Mouse (Mus musculus) embryonic fibroblast, embryonic 13.5 days (primary cell): Measurements from ENCODE around the gene Rufy1.

Experiments
- CTCF ChIP-seq: IDR thresholded peaks from 2 replicates; pipeline ENCODE4 v1.5.1; 2011; ENCODE audit warnings: mild to moderate bottlenecking, control low read depth, low read length, moderate library complexity, borderline replicate concordance; ENCODE audit not compliant: insufficient read depth
- POLR2A ChIP-seq: IDR thresholded peaks from 2 replicates; pipeline ENCODE4 v1.6.1; 2011; ENCODE audit warnings: low read depth, mild to moderate bottlenecking, control low read depth, low read length, moderate library complexity

DNA sequence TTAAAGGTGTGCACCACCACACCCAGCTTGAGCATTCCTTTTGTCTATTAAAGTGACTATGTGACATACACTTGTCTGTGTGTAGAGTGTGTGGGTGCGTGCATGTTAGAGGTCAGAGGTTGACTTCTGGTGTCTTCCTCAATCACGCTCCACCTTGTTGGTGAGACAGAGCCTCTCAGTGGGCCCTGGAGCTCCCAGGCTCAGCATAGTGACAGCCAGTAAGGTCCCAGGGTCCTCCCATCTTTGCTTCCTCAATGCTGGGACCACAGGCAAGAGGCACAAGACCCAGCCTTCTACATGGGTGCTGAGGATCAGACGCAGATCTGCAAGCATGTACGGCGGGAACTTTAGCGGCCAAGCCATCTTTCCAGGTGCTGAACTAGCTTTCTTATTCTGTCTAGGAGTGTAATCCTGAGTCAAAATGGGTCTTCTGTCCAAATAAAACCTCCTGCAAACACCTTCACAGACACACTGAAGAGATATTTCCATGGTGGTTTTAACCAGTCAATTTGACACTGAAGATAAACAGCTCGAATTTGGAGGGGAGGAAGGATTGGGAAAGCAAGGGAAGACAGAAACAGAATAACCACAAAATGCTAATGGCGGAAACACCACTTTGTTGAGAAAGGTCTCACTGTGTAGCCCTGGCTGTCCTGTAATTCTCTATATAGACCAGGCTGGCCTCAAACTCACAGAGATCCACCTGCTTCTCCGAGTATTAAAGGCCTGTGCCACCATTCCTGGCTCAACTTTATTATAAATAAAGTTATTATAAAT is 84.5 kb downstream of the Rufy1 start:
- TF ChIP-seq POLR2A (no peak), CTCF (no peak)
